Mouse (Mus musculus): ENCODE results near the gene Ino80.

DNA sequence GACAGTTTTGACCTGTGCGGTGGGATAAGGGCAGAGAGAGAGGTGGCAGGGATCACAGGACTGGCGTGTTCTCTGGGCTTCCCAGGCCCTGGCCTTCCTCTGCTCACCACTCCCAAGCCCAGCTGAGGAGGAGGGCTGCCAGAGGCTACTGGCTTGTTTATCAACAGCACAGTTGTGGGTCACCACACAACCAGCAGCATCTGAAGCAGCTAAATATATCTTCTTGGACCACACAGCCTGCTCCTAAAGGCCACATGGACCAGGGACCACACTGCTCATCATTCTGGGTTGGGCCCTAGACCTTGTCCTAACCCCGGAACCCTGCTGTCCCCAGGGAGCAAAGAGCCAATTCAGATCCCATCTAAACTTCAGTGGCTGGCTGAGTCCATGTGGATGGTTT lies 112.5 kb downstream of the Ino80 start:
- TF ChIP-seq POLR2A (IDR thresholded peaks at IDR 0.05; ENCODE audit: low read depth, low read length) (no peak), CTCF (IDR thresholded peaks at IDR 0.05; ENCODE audit: extremely low read depth, insufficient read depth, insufficient read length, insufficient replicate concordance) (no peak)

Data from spleen, adult 2 months (tissue).